Mouse (Mus musculus) lung, embryonic 14.5 days (tissue): ENCODE data around the gene Gtsf1l. TPM values are rescaled to one million over a fixed set of nuclear protein-coding genes. Genes with fewer than 3 reads are reported as not detected.

Experiments
- ATAC-seq: fragments of 200-750 bp; cut with Nextera tagmentation; 2 replicates; pipeline ENCODE4 v1.8.0; 2017; ENCODE audit warnings: mild to moderate bottlenecking, moderate TSS enrichment, moderate library complexity; ENCODE audit not compliant: insufficient read depth
- DNase-seq: peaks from one replicate; pipeline ENCODE4 v3.0.0-alpha.2; 2015
- H3K27ac ChIP-seq: fragments of 300-500 bp; sonication (generic); 2 replicates; pipeline ENCODE4 v1.5.1; 2014; ENCODE audit warnings: low read depth, mild to moderate bottlenecking, moderate library complexity
- H3K27me3 ChIP-seq: fragments of 300-500 bp; sonication (generic); 2 replicates; pipeline ENCODE4 v1.6.1; 2014; ENCODE audit warnings: low read length, control low read depth; ENCODE audit not compliant: insufficient read depth
- H3K36me3 ChIP-seq: fragments of 300-500 bp; sonication (generic); 2 replicates; pipeline ENCODE4 v1.6.1; 2014; ENCODE audit warnings: control low read depth; ENCODE audit not compliant: insufficient read depth
- H3K4me1 ChIP-seq: fragments of 300-500 bp; sonication (generic); 2 replicates; pipeline ENCODE4 v1.6.1; 2014; ENCODE audit warnings: antibody characterized with exemption, control low read depth; ENCODE audit not compliant: insufficient read depth
- H3K4me2 ChIP-seq: fragments of 300-500 bp; sonication (generic); 2 replicates; pipeline ENCODE4 v1.6.1; 2014; ENCODE audit warnings: mild to moderate bottlenecking
- H3K4me3 ChIP-seq: fragments of 300-500 bp; sonication (generic); 2 replicates; pipeline ENCODE4 v1.5.1; 2014; ENCODE audit warnings: low read depth, low read length
- H3K9ac ChIP-seq: fragments of 300-500 bp; sonication (generic); 2 replicates; pipeline ENCODE4 v1.6.1; 2014
- H3K9me3 ChIP-seq: fragments of 300-500 bp; sonication (generic); 2 replicates; pipeline ENCODE4 v1.6.1; 2016; ENCODE audit warnings: low read depth, low read length, control low read depth
- CTCF ChIP-seq: IDR thresholded peaks from 2 replicates; pipeline ENCODE4 v1.5.1; 2016; ENCODE audit warnings: antibody characterized with exemption, low read depth
- WGBS: fragments of 180-500 bp; shearing (Covaris S2); extraction: QIAGEN DNeasy Blood & Tissue Kit; methylation state at CpG from one replicate; pipeline ENCODE4 v1.1.7; 2014; 5-methylcytosine and 5-hydroxymethylcytosine counted together
- polyA plus RNA-seq: library from polyadenylated mRNA; unstranded; fragments of >200 nt; fragmentation: Nextera tagmentation; extraction: Ambion mirVana; gene quantifications from 2 replicates; pipeline ENCODE4 v1.2.1, GENCODE M21; 2014

The Gtsf1l gene
- polyA plus RNA-seq, 1 experiment from 2014 or later: not detected

DNA sequence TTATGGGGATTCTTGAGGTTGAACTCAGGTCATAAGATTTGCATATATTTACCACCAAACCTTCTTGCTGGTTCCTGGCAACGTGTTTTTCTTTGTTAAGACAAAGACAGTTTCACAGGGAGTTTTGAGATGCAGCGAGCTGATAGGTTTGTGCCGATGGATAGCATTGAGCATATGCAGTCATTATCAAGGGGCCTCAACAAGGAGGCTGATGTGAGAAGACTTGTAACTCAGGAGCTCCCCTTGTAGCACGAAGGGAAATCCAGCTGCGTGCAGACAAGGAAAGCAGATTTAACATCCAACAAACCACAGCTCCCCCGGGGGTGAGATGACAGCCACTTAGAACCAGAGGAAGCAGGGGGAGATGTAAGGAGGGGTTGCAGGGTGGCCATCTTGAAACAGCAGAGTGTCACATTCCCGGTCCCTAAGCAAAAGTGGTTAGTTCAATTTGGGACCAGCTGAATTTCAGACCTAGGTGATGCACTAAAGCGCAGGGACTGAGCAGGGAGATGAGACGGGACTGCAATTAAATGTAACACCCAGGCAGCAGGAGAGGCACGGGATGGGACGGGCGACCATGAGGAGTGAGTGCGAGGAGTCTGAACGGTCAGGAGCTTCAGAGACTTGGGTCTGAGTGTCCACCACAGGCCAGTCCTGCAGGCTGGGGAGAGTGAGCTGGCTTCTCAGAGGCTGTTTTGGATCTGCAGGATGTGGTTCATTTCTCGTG lies 33.1 kb upstream of the Gtsf1l start:
- no peaks in the 10 kb centered on the region for H3K36me3 ChIP-seq
- H3K9me3 ChIP-seq: no peaks in the 10 kb centered on the region
- no peak overlapping the region for H3K4me2 ChIP-seq
- peaks cover 10% of the 10 kb centered on the region; the same call in 1 of the 2 replicates for H3K27me3 ChIP-seq
- H3K4me1 ChIP-seq: no peaks in the 10 kb centered on the region
- WGBS: 59% methylated on average over 15 of the region's 15 CpGs
- H3K4me3 ChIP-seq: no peak overlapping the region
- TF ChIP-seq CTCF: no peak
- DNase-seq (no peak), ATAC-seq (no peak)
- no peak overlapping the region for H3K27ac ChIP-seq
- H3K9ac ChIP-seq: no peak overlapping the region

DNA sequence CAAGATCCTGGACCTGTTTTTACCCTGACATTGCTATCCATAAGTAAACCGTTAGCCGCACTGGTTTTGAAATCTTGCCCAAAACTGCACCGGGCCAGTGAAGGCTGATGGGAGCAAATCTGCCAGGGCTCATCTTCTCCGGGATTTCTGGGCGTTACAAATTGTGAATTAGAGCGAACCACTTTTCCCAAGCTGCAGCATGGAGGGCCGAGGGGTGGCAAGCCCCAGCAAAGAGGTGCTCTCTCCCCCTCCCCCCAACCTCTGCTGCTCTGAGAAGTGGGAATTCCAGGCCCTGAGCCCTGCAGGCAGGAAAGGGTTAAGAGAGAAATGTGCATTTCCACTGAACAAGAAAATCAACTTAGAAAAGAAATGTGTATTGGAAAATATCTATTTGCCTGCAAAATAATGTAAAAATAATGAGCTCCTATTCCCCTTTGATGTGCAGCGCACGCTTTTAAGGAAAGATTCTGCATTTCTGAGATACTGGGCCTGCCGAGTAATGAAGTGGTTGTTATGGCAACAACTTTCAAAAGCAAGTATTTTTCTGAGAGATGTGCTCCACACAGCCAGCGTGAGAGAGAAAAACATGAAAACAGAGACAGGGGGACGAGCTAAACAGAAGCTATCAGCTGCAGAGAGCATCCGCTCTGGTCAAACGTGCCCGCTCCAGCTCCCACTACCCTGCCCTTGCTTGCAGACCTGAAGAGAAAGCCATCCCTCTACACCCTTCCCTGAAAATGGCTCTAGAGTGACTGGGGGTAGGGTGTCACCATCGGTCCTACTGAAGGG lies 24.0 kb upstream of the Gtsf1l start:
- Histone ChIP-seq H3K9me3 (no peaks in the 10 kb centered on the region), H3K9ac (no peak overlapping the region), H3K27ac (no peak overlapping the region), H3K4me3 (no peak overlapping the region), H3K27me3 (no peaks in the 10 kb centered on the region), H3K4me1 (no peaks in the 10 kb centered on the region), H3K36me3 (no peaks in the 10 kb centered on the region), H3K4me2 (no peak overlapping the region)
- peak; percentile 30 for DNase-seq
- TF ChIP-seq CTCF: no peak
- no peak for ATAC-seq
- WGBS: 39% methylated on average over 16 of the region's 16 CpGs

- no peak for DNase-seq
- H3K27me3 ChIP-seq: no peaks in the 10 kb centered on the region
- peak; percentile 33 for TF ChIP-seq CTCF
These were observed 23.1 kb upstream of the Gtsf1l start for GRCm38 (mm10) chr2:163110706-163111105.

GRCm38 (mm10) chr2:163108385-163108784 lies 20.7 kb upstream of the Gtsf1l start:
- no peaks in the 10 kb centered on the region for H3K27me3 ChIP-seq
- no peaks in the 10 kb centered on the region for H3K36me3 ChIP-seq
- no peak for ATAC-seq
- H3K4me3 ChIP-seq: no peak overlapping the region
- WGBS: 74% methylated on average over 9 of the region's 9 CpGs
- no peak overlapping the region for H3K9ac ChIP-seq
- no peaks in the 10 kb centered on the region for H3K9me3 ChIP-seq
- H3K27ac ChIP-seq: no peak overlapping the region
- H3K4me1 ChIP-seq: no peaks in the 10 kb centered on the region
- TF ChIP-seq CTCF: no peak
- DNase-seq: no peak
- no peak overlapping the region for H3K4me2 ChIP-seq

More at GRCm38 (mm10) chr2:163110706-163111105, 23.1 kb upstream of the Gtsf1l start:
- Histone ChIP-seq H3K4me1 (no peaks in the 10 kb centered on the region), H3K27ac (no peak overlapping the region), H3K4me3 (no peak overlapping the region), H3K36me3 (no peaks in the 10 kb centered on the region), H3K4me2 (no peak overlapping the region), H3K9me3 (no peaks in the 10 kb centered on the region), H3K9ac (no peak overlapping the region)
- WGBS: 81% methylated on average over 1 of the region's 1 CpGs
- ATAC-seq: no peak

DNA sequence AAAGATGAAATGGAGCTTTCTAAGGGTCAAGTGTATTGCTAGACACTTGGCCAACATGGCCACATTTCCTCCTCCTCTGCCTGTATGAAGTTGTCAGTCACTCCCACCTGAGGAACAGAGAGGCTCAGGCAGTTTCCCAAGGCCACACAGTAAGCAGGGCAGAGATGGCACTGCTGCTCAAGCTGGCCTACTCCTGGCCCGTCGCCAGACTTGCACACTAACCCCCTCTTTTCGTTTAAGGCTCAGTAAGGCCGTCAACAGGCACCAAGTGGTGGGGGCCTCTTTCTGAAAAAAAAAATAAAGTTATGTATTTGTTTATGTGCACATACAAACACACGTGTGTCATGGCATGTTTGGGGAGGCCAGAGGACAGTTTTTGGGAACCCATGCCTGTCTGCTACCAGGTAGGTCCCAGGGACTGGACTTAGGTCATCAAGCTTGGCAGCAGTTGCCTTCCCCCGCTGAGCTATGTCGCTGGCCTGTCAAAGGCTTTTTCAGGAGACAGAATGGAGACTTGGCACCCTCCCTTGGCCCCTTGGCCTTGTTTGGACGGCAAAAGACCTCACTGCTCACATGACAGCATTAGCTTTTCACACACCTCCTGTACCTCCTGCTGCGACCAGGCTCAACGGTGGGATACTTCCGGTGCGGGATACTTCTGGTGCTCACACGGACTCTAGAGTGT lies 16.6 kb upstream of the Gtsf1l start:
- no peak for DNase-seq
- H3K4me1 ChIP-seq: no peaks in the 10 kb centered on the region
- H3K36me3 ChIP-seq: no peaks in the 10 kb centered on the region
- no peaks in the 10 kb centered on the region for H3K9me3 ChIP-seq
- H3K4me3 ChIP-seq: no peak overlapping the region
- H3K27ac ChIP-seq: no peak overlapping the region
- H3K27me3 ChIP-seq: no peaks in the 10 kb centered on the region
- no peak overlapping the region for H3K4me2 ChIP-seq
- TF ChIP-seq CTCF: no peak
- no peak for ATAC-seq
- WGBS: 74% methylated on average over 13 of the region's 13 CpGs
- no peak overlapping the region for H3K9ac ChIP-seq

DNA sequence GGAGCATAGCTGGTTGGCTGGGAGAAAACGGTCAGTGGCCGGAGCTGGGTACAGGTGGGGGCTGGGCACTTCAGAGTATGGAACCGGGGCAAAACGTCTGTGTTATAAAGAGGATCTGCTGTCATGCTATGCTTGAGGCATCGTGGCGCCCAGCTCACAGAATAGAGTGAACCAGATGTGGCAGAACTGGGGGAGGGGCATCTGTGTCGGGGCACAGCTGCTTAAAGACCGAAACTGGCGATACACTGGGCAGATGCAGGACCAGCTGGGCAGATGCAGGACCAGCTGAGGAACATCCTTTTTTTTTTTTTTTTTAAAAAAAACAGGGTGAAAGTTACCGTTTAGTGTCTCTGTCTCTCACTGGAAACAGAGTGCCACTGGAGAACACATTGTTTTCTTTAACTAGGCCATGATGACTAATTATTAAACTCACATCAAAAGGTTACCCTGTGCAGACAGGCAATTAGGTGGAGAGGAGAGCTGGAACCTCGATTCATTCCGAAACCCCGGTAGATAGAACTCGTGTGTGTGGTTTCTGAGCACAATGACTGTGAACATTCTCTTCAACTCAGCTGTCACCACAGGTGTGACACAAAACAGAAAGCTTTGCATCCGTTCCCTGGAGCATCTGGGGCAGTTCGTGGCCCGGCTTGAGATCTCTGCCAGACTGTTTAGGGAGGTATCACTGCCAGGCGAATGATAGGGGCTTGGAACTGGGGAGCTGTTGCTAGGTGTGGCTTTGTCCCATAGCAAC lies 15.4 kb upstream of the Gtsf1l start:
- no peak for DNase-seq
- H3K9me3 ChIP-seq: no peaks in the 10 kb centered on the region
- no peak overlapping the region for H3K4me2 ChIP-seq
- H3K27ac ChIP-seq: no peak overlapping the region
- ATAC-seq: no peak
- H3K4me1 ChIP-seq: no peaks in the 10 kb centered on the region
- H3K36me3 ChIP-seq: no peaks in the 10 kb centered on the region
- no peak overlapping the region for H3K4me3 ChIP-seq
- no peak for TF ChIP-seq CTCF
- no peaks in the 10 kb centered on the region for H3K27me3 ChIP-seq
- 51% methylated on average over 18 of the region's 18 CpGs for WGBS
- no peak overlapping the region for H3K9ac ChIP-seq
